Mouse (Mus musculus): Measurements from ENCODE around the gene Crtac1. TPM values are rescaled to one million over a fixed set of nuclear protein-coding genes. Genes with fewer than 3 reads are reported as not detected.

Gene Crtac1
- polyA plus RNA-seq, 3 experiments from 2014 or later, result not detected

DNA sequence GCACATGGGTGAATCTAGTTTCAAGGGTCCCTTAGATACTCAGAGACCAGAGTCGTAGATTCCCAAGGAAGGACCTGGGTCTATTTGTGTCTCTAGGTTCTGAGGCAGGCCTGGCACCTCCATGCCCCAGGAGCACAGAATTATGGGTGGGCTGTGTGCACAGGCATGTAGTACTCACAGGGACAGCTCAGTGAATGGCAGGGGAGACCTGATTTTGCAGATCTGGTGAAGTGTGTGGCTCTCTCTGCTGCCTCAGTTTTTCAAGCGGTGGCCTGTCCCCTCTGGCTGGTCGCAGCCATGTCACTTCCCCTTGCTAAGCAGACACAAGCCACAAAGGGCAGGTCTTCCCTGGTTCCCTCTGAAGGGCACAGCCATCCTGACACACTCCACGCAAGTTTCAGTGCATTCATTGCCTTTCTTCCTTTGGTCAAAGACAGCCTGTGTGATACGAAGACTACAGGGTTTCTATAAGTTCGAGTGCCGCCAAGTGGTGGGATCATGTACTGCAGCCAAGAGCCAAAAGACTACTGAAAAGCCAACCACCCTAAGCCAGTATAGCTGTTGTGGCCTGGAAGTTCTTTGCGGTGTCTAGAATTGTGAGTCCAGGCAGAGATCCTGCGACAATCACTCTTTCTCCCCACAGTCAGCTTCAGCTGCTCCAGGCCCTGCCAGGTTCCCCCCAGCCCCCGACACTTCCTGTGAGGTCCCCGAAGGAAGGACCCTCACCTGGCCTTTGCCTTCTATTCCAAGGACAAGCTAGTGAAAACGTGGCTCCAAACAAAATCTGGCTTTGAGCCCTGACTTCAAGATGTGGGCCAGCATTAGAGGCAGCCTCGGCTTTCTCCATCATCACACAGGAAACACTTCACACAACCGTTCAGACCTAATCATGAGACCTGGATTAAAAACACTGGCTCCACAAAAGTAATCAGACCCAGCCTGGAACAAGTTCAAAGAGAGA, 159.3 kb downstream of the Crtac1 start:
- ATAC-seq, result no peak

DNA sequence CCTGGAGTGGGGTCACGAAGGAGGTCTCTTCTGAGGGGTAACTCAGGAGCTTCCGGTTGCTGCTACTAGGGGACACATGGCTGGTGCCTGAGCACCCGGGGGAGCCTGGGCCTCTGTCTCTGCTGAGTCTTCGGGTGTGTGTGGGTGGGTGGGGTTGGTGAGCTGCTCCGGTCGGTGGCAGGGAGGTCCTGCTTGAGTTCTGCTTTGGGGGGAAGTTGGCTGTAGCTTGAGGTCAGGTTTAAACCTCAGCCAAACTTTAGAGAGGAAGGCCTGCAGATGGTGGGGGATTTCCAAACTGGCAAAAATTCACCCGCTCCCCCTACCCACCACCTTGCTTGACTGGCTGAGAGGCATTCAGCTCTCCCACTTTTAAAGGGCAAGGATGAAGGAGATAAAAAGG, 160.4 kb downstream of the Crtac1 start:
- no peak for ATAC-seq

DNA sequence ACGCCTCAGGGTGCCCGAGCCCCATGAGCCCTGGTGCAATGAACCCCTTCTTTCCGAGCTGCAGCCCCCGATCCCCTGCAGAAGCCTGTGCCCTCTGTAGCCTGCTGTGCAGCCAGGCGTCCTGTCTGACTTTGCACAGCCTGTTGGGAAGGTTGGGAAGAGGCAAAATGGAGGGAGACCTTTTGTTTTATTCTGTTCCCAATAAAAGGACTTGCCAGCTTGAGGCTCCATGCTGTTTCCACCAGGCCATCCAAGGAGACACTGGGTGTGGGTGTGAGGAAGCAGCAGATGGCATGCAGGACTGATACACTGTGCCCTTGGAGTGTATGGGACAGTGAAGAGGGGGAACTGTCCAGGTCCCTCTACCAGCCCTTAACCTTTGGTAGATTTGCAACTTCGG, 161.5 kb downstream of the Crtac1 start:
- ATAC-seq, result no peak

DNA sequence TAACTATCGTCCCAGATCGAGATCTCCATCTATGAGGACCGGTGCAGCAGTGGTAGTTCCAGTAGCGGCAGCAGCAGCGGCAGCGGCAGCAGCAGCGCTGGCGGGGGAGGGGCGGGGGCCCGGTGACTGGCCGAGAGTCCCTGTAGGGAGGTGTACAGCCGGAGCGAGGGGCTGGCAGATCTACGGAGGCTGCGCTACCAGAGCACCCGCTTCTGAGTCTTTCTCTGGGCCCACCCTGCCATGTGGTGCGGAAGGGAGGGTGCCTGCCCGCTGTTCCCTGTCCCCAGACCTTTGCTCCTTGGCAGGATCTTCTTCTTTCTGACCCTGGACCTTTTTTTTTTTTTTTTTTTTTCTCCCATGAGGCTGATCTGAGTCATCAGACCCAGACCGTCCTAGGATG, 163.2 kb downstream of the Crtac1 start:
- no peak for ATAC-seq

DNA sequence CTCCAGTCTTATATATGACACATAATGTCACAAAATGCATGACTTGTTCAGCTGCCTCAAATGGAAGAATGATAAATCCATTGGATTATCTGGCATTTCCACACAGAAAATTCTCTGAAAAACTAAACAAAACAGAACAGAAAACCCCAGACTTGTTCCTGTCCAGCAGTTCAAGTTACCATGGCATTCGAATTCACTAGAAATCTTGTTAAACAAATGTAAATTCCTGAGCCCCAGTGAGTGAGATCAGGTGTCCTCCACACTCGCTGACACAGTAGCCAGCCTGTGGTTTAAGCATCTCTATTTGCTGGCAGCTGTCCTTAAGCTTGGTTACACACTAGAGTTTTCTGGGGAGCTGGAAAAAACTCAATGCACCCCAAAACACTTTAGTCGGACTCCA, 168.1 kb downstream of the Crtac1 start:
- ATAC-seq, result no peak

DNA sequence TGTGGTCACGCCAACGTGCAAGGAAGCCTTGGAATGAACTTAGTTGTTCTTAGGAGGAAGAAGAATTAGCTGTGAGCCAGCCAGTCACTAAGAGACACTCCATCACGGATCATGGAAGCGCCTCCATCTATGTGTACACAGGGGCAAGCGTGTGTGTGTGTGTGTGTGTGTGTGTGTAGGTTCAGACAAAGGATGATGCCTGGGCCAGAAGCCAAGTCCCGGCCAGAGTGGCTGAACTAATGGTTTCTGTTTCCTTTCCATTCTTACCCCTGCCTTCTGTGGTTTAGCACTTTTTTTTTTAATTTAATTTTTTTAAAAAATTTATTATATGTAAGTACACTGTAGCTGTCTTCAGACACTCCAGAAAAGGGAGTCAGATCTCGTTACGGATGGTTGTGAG, 171.1 kb downstream of the Crtac1 start:
- ATAC-seq, result no peak

DNA sequence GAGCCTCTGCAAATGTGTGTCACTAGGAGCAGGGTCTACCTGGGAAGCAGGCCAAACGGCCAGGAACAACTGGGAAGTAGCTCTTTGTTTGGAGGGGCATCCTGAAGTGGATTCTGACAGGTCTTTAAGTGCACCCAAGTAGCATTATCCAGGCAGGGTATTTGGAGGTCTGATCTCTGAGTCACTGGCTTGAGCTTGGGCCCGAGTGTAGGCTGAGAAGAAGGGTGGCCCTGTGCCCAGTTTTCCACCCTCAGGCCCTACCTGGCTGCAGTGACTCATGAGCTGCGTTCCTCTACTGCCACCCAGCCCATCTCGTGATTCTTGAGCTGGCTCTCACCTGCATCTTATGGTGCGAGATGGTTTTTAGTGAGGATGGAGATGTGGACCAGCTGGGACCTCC, 173.0 kb downstream of the Crtac1 start:
- ATAC-seq, result no peak

DNA sequence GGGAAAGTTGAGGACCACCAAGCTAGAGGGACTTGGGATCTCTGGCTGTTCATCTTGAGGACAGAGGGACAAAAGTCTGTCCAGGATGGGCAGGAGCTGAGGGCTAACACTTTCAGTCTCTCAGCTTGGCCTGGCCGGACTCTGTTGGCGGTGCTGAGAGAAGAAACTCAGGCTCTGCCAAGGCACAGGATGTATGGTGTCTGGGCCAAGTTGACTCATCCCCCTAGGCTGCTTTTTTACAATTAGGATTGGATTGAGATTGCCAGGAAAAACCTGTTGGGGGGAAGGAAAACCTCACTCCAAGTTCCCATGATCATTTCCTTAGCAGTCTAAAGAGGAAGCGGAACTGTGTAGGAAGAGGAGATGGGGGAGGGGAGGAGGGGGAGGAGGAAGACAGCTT, 173.6 kb downstream of the Crtac1 start:
- ATAC-seq, result no peak

DNA sequence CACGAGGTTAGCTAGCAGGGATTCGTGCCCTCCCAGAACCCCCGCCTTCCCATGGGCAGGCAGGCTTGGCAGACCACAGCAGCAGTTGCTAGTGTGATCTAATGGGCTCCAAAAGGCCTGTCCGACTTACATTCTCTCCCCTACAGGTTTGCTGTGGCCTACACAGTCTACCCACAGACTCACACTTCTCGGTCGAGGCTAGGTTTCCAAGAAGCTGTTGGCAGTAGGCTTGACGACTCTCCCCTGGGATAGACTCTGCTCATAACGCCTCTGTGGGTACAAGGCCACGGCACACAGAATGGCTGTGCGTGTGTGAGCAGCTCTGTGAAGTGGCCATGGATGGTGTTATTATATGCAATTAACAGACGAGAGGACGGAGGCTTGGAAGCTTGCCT, 174.3 kb downstream of the Crtac1 start:
- ATAC-seq, result no peak

DNA sequence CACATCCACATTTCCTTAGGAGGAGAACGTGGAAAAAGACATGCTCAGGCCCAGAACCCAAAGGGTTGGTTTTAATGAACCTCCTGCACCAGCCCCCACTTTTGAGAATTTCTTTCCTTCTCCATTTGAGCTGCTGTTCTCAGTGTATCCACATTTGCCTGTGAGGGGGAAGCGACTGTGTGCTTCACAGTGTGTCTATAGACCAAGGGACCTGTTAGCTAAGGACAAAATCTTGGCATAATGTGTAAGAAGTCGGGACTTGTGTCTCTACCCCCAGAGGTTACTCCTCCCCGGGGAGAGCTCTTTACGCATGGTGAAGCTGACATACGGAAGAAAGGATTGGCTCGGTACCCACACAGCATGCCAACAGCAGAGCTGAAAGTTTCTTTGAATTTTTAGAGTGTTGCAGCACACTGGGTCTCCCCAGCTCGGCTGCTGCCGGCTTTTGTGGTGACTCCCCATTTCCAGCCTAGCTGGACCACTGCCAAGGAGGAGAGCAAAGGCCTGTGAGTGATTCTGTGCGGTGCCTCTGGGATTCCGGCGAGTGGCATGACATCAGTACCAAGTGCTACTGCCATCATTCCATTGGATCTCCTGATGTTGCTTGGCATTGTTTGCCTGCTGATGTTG, 174.9 kb downstream of the Crtac1 start:
- ATAC-seq, result no peak

DNA sequence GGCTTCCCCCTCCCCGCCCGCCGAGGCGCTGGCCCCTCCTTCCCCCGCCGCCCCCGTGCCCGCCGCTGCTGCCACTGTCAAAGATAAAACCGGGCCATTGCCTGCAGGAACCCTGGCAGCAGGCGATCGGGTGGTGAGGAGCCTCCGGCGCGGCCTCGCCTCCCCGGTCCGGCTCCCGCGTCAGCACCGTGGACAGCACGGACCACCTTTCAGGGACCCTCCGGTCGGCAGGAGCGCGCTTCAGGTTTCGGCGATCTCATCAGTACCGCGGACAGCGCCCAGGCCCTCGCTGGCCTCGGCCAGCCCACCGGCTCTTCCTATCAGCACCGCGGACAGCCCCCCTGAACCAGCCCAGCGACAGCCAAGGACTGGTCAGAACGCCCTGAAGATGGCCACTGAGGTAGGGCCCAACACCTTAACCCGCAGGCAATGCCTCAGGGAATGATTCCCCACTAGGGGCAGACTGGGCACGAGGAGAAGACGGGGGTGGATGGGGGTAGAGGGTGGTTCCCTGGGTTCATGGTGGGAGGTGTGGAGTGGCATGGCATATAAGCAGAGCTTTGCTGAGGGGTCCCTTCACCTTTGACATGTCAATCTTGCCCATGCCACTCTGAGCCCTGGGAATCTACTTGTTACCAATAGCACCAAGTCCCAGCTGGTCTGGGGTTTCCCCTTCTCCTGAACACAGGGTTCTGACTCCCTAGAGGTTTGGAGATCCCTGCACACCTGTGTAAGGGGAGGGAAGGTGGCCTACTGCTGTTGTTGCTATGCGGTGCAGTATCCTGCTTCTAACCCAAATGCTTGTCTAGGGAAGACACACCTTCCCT, 175.6 kb downstream of the Crtac1 start:
- no peak for ATAC-seq

DNA sequence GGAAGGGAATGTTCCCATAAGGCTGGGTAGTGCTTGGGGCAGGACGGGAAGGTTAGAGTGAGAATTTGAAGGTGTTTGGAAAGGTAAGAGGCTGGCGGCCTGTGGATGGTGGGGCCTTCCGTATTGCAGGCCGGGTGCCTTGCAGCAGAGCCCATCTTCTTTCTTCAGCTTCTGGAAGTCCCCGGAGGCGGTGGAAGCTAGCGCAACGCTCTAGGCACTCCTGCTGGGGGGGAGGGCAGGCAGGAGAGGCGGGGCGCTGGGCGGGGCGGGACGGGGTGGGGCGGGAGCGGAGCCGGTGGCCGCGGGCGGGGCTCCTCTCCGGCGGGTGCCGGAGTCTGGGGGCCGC, 176.2 kb downstream of the Crtac1 start:
- ATAC-seq, result no peak

DNA sequence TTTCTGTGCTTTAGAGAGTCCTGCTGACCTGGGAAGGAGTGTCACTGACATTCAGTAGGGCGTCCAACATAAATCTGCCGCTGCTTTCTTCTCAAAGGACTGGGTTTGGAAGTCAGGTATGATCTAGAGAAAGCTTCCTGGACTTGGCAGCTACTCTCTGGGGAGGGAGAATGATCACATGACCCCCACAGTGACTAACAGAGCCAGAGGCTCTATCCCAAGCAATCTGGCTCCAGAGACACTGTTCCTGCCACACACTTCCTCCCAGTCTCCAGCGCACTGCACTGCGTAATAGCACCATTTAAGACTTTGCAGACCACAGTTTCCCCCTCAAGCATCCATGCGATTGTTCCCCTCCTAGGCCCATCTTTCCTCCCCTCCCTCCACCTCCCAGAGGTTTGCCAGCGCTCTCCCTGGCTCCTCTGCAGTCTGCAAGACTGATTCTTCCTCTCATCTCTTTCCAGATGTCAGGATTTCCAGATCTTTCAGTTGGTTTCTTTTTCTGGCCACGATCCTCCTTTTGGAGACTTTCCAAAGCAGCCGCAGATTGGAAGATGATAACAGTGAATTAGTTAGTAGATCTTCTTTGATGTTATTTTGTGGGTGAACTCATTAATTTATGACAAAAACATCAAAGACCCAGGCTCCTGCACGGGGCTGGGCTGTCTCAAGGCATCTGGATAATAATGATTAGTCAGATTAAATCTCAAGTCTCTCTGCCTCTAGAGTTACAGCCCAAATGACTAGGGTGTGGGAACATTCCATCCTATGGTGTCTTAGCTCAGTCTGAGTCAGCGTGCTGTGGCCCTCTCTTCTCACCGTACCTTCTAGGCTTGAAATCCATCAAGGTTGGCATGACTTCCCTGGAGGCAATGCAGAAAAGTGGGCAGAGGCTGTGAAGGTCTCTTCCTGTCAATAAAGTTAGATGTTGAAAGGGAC, 181.3 kb downstream of the Crtac1 start:
- ATAC-seq, result no peak

DNA sequence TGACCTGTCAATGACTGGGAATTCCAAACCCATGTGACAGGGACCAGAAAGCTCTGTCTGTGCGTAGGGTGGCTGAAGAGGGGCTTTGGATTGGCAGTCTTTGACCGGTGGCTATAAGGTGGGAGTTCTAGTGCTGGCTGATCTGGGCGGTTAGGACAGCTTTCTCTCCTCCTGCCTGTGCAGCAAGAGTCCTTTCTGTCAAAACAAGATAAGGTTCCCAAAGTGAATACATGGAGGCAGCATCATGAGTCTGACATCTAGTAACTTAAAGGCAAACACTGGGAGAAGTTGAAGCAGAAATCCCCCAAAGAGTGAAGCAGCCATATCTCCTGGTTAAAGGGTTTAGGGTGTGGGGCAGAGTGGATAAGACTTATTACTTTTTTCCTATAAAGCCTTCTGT, 184.1 kb downstream of the Crtac1 start, which contains the start of gene Golga7b:
Gene Golga7b, plus strand, starts transcription at position 56 of the 400 bp plus-strand sequence.
- no peak for ATAC-seq

DNA sequence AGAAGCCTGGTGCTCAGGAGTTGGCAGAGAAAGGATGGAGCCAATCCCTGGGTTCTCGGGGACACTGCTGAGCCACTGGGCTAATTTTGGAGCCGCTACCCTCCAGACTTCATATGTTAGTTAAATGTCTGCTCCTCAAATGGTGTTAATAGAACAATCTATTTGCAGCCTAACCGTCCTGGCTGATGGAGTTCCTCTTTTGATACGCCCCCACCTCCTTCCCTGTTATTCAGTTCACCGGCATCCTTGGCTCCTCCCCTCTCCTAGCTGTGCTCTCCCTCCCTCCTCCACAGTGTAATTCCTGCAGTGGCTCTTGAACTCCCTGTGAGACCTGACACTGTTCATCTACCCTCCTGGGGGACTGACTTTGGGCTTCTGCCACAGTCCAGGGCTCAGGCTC, 185.0 kb downstream of the Crtac1 start:
- ATAC-seq, result no peak

DNA sequence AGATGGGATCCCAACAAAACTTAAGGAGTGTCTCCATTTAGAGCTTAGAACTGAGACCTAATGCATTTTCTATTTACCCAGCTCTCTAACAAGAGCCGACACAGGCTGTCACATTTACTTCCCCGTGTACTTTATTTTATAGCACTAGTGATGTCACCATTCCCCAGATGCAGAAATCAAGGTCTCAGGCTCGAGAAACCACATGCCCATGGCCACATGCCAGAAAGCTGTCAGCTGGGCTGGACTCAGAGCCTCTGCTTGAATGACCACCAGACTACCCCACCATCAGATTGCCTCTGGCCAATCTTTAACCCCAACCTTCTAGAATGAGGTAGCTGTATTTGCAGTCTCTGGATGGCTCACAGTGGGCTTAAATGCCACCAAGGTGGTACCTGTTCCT, 188.2 kb downstream of the Crtac1 start:
- no peak for ATAC-seq

DNA sequence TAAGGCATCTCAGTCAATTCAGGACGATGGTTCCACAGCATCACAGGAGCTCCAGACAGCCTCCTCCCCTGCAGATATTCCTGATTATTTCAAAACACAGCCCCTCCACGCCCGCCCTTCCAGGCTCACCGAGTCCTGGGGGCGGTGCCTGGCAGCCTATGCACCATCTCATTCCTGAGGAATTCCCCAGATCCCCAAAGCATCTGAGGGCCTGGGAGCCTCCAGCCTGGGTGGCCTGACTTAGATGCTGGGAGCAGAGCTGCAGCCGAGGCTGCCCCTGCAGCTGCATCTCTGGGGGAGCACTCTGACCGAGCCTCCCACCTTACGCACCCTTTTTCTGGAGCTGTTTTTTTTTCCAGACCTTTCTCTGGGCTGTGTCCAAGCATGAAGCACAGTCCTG, 190.7 kb downstream of the Crtac1 start:
- no peak for ATAC-seq

DNA sequence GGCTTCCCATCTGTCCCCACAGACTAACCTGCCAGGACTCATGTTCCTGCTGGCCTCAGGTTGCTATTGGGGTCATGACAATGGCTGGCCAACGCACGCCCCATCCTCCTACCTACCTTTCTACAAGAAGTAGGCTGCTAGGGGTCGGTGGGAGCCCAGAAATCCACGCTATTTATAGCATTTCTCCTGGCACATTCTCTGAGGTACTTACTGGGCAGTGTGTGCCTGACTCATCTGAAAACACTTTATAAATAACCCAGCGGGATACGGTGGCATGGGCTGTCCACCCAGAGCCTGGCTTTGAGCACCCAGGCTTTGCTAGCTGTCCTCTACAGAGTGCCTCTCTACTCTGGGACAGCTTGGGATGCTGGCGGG, 193.3 kb downstream of the Crtac1 start:
- ATAC-seq, result no peak

DNA sequence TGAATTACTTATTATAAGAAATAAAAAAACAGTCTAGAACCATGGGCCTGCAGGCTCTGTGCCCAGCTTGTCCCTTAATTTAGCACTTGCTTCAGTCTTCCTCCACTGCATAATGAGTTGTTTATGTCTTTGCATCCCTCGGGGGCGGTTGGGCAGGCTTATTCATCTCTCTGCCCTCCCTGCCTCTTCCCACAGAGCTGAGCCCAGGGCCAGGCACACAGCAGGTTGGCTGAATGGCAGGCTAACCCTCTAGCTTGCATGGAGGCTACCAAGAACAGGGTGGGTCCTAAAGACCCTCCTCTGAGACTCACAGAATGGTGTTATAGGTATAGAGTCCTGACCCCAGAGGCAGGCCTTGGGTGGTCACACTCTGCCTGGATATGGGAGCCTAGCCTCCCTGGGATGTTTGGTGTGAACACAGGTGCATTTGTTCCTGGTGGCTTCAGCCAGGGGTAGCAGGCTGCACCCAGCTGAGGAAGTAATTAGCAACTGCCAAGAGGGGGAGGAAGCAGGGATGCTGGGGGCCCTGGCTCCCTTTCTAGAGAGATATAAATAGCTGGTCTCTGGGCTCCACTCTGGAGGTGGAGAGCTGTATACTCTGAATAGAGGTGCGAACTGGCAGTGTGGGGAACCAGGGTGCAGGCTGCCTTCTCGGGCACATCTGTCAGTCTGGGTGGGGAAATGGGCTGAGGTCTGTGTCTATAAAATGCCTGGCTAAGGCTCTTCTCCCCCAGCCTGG, 193.8 kb downstream of the Crtac1 start:
- no peak for ATAC-seq
